In the genomic region with DNA sequence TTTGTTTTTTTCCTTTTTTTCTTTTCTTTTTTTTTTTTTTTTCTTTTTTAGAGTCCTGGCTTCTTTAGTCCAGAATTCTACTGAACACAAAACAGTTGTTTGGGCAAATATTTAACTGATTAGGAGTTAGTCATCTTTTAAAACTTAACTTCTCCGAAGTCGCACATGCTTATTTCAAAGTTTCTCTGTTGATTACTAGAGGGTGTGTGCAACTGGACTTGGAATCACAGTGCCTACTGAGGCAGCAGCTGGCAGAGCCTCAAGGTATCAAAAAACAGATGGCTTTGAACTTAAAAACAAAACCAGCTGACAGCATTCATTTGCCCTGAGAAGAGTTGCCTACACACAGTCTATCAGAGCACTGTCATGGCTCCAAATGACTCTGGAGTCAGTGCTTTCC, we compare ENCODE assay signal across 27 mouse cellular contexts.
DNase-seq lines count a peak whose midpoint lies in the region; ATAC-seq and TF ChIP-seq lines count a peak whose summit lies in the region.
"Had no signal": no experiment of that assay in that cellular context is flagged by ENCODE, and none has a peak within 500 bp of the region (broad histone marks: within the 10 kb centered on the region; RNA-seq: fewer than 3 reads in every experiment).

No protein-coding gene starts in this region.

- H3K4me1 ChIP-seq in intestine, postnatal 0 days (replicated peaks; ENCODE audit: control insufficient read depth, insufficient read depth, low read length), result no peaks in the 10 kb centered on the region
- H3K4me1 ChIP-seq in intestine, embryonic 16.5 days (ENCODE audit: control insufficient read depth, insufficient read depth, low read length), result no peaks in the 10 kb centered on the region
- H3K4me1 ChIP-seq in kidney, adult 2 months (ENCODE audit: control insufficient read depth, insufficient read depth, low read length), result peaks cover 2% of the 10 kb centered on the region; the same call in 1 of the 2 replicates
- H3K4me1 ChIP-seq: embryonic facial prominence, embryonic 13.5 days; forebrain, embryonic 12.5 days; hindbrain, embryonic 10.5 days; hindbrain, embryonic 13.5 days had no signal

- no peak overlapping the region for H3K4me2 ChIP-seq in intestine, postnatal 0 days (replicated peaks; ENCODE audit: low read depth)
- H3K4me2 ChIP-seq in intestine, embryonic 16.5 days (ENCODE audit: low read depth, low read length), result no peak overlapping the region
- H3K4me2 ChIP-seq: embryonic facial prominence, embryonic 13.5 days; forebrain, embryonic 12.5 days; forebrain, embryonic 15.5 days; heart, embryonic 12.5 days; heart, embryonic 15.5 days; hindbrain, embryonic 13.5 days had no signal

- TF ChIP-seq CTCF in intestine, postnatal 0 days (IDR thresholded peaks at IDR 0.05; ENCODE audit: low read depth), result no peak
- TF ChIP-seq CTCF in kidney, adult 2 months (conservative IDR thresholded peaks at IDR 0.05; ENCODE audit: insufficient read depth, insufficient read length, low read depth, low read length), result no peak

- no peak for TF ChIP-seq POLR2A in kidney, adult 2 months (IDR thresholded peaks at IDR 0.05; ENCODE audit: low read depth, low read length)

- DNase-seq in kidney, adult 2 months, result peak; percentile 73
- DNase-seq in kidney, postnatal 4 days, result no peak
- peak; percentile 30 to 48 for DNase-seq in kidney, postnatal 36 days
- DNase-seq in kidney, postnatal 10 days, result no peak
- DNase-seq: adrenal gland, adult 8-10 months; adrenal gland, postnatal 25 days; cerebellum, adult 11-12 months; cerebellum, adult 8-10 months; cerebellum, postnatal 10 days; cerebellum, postnatal 36 days; embryo, embryonic 11 days; gastrocnemius, postnatal 25 days; heart, adult 18-20 months; heart, postnatal 10 days; heart, postnatal 36 days had no signal

- no peak overlapping the region for H3K4me3 ChIP-seq in intestine, postnatal 0 days (ENCODE audit: low read depth, low read length)
- H3K4me3 ChIP-seq in intestine, embryonic 16.5 days (ENCODE audit: low read length), result no peak overlapping the region
- no peak overlapping the region for H3K4me3 ChIP-seq in kidney, adult 2 months (ENCODE audit: insufficient read depth, low read depth, low read length)
- H3K4me3 ChIP-seq: embryonic facial prominence, embryonic 10.5 days; embryonic facial prominence, embryonic 13.5 days; erythroblast, embryonic 14.5 days; forebrain, embryonic 12.5 days; forebrain, embryonic 15.5 days; heart, embryonic 12.5 days; heart, embryonic 15.5 days; hindbrain, embryonic 10.5 days; hindbrain, embryonic 13.5 days had no signal

- H3K36me3 ChIP-seq in intestine, postnatal 0 days (ENCODE audit: control insufficient read depth, insufficient read depth), result no peaks in the 10 kb centered on the region
- H3K36me3 ChIP-seq in intestine, embryonic 16.5 days (ENCODE audit: control insufficient read depth, insufficient read depth, low read length), result no peaks in the 10 kb centered on the region
- no peaks in the 10 kb centered on the region for H3K36me3 ChIP-seq in kidney, adult 2 months (ENCODE audit: control insufficient read depth, insufficient read depth, low read length)
- H3K36me3 ChIP-seq: heart, embryonic 15.5 days had no signal

- H3K9me3 ChIP-seq in intestine, postnatal 0 days (ENCODE audit: control insufficient read depth), result no peaks in the 10 kb centered on the region
- H3K9me3 ChIP-seq in intestine, embryonic 16.5 days (ENCODE audit: control insufficient read depth, low read length), result no peaks in the 10 kb centered on the region
- H3K9me3 ChIP-seq: embryonic facial prominence, embryonic 10.5 days; embryonic facial prominence, embryonic 13.5 days; forebrain, embryonic 12.5 days; forebrain, embryonic 15.5 days; heart, embryonic 12.5 days; heart, embryonic 15.5 days; hindbrain, embryonic 10.5 days; hindbrain, embryonic 13.5 days had no signal

- WGBS in intestine, postnatal 0 days, result 61% methylated on average over 2 of the region's 2 CpGs
- 83% methylated on average over 2 of the region's 2 CpGs for WGBS in intestine, embryonic 16.5 days
- WGBS in kidney, adult 2 months, result 59% methylated on average over 2 of the region's 2 CpGs

- H3K27me3 ChIP-seq in intestine, postnatal 0 days (replicated peaks; ENCODE audit: control insufficient read depth, insufficient read depth, low read length), result no peaks in the 10 kb centered on the region
- H3K27me3 ChIP-seq in intestine, embryonic 16.5 days (replicated peaks; ENCODE audit: control insufficient read depth, insufficient read depth, low read length), result no peaks in the 10 kb centered on the region
- no peaks in the 10 kb centered on the region for H3K27me3 ChIP-seq in kidney, adult 2 months (replicated peaks; ENCODE audit: control insufficient read depth, insufficient read depth, low read length)
- H3K27me3 ChIP-seq: embryonic facial prominence, embryonic 13.5 days; forebrain, embryonic 12.5 days; forebrain, embryonic 15.5 days; heart, embryonic 12.5 days; heart, embryonic 15.5 days; hindbrain, embryonic 13.5 days had no signal

- H3K27ac ChIP-seq in intestine, postnatal 0 days (ENCODE audit: low read depth, low read length), result no peak overlapping the region
- H3K27ac ChIP-seq in intestine, embryonic 16.5 days (ENCODE audit: low read length), result no peak overlapping the region
- peak overlapping the region; percentile 5; the same call in 1 of the 2 replicates for H3K27ac ChIP-seq in kidney, adult 2 months (ENCODE audit: insufficient read depth, low read depth, low read length)
- H3K27ac ChIP-seq: embryonic facial prominence, embryonic 10.5 days; embryonic facial prominence, embryonic 13.5 days; forebrain, embryonic 12.5 days; forebrain, embryonic 15.5 days; heart, embryonic 15.5 days; hindbrain, embryonic 10.5 days; hindbrain, embryonic 13.5 days had no signal

- 0 out of 2 replicates have a peak, but pooled peaks have one; percentile 16 for ATAC-seq in intestine, postnatal 0 days
- no peak for ATAC-seq in intestine, embryonic 16.5 days
- ATAC-seq: activated CD4-positive, CD25-positive, alpha-beta regulatory T cell, adult 4 months; forebrain, embryonic 15.5 days had no signal

- no peak overlapping the region for H3K9ac ChIP-seq in intestine, postnatal 0 days (ENCODE audit: low read depth, low read length)
- no peak overlapping the region for H3K9ac ChIP-seq in intestine, embryonic 16.5 days (ENCODE audit: low read depth, low read length)
- H3K9ac ChIP-seq: embryonic facial prominence, embryonic 13.5 days; forebrain, embryonic 12.5 days; forebrain, embryonic 15.5 days; heart, embryonic 12.5 days; heart, embryonic 15.5 days; hindbrain, embryonic 13.5 days had no signal

Comparison
In these comparisons a context has a peak if more than half of its experiments do, and no peak if none do; other contexts are left out.
1. DNase-seq: peak in kidney, adult 2 months (single experiment) and kidney, postnatal 36 days (2 of 2); none in kidney, postnatal 4 days (0 of 2) and kidney, postnatal 10 days (single experiment).